Mouse (Mus musculus) hindbrain, embryonic 14.5 days (tissue): ENCODE data around the gene Cdh18. TPM values are rescaled to one million over a fixed set of nuclear protein-coding genes. Genes with fewer than 3 reads are reported as not detected.

Experiments used
- ATAC-seq: fragments of 200-750 bp; cut with Nextera tagmentation; 2 replicates; pipeline ENCODE4 v1.8.0; 2017; ENCODE audit warnings: moderate number of reproducible peaks, mild to moderate bottlenecking, moderate TSS enrichment, moderate library complexity; ENCODE audit not compliant: low FRiP score
- DNase-seq: peaks from one replicate; pipeline ENCODE4 v3.0.0-alpha.2; 2015; ENCODE audit warnings: low spot score
- H3K27ac ChIP-seq: fragments of 300-500 bp; sonication (generic); 2 replicates; pipeline ENCODE4 v1.5.1; 2014; ENCODE audit warnings: mild to moderate bottlenecking, moderate library complexity
- H3K27me3 ChIP-seq: fragments of 300-500 bp; sonication (generic); 2 replicates; pipeline ENCODE4 v1.6.1; 2014; ENCODE audit warnings: mild to moderate bottlenecking, low read length, mixed read lengths; ENCODE audit not compliant: control insufficient read depth, insufficient read depth
- H3K36me3 ChIP-seq: fragments of 300-500 bp; sonication (generic); replicated peaks from 2 replicates; pipeline ENCODE4 v1.6.1; 2014; ENCODE audit not compliant: control insufficient read depth, insufficient read depth
- H3K4me1 ChIP-seq: fragments of 300-500 bp; sonication (generic); replicated peaks from 2 replicates; pipeline ENCODE4 v1.6.1; 2014; ENCODE audit warnings: antibody characterized with exemption, low read length, mixed read lengths; ENCODE audit not compliant: control insufficient read depth, insufficient read depth
- H3K4me2 ChIP-seq: fragments of 300-500 bp; sonication (generic); replicated peaks from 2 replicates; pipeline ENCODE4 v1.6.1; 2014; ENCODE audit warnings: mild to moderate bottlenecking, moderate library complexity
- H3K4me3 ChIP-seq: fragments of 300-500 bp; sonication (generic); replicated peaks from 2 replicates; pipeline ENCODE4 v1.5.1; 2014; ENCODE audit warnings: mild to moderate bottlenecking, low read length
- H3K9ac ChIP-seq: fragments of 300-500 bp; sonication (generic); 2 replicates; pipeline ENCODE4 v1.6.1; 2014
- H3K9me3 ChIP-seq: fragments of 300-500 bp; sonication (generic); 2 replicates; pipeline ENCODE4 v1.6.1; 2016; ENCODE audit warnings: low read length; ENCODE audit not compliant: control insufficient read depth
- WGBS: fragments of 180-500 bp; shearing (Covaris S2); extraction: QIAGEN DNeasy Blood & Tissue Kit; methylation state at CpG from one replicate; pipeline ENCODE4 v1.1.7; 2014; 5-methylcytosine and 5-hydroxymethylcytosine counted together
- polyA plus RNA-seq: library from polyadenylated mRNA; unstranded; fragments of >200 nt; fragmentation: Nextera tagmentation; extraction: Ambion mirVana; gene quantifications from 2 replicates; pipeline ENCODE4 v1.2.1, GENCODE M21; 2014

Cdh18 gene
- 10.6 and 11.4 TPM in 2 replicates for polyA plus RNA-seq

DNA sequence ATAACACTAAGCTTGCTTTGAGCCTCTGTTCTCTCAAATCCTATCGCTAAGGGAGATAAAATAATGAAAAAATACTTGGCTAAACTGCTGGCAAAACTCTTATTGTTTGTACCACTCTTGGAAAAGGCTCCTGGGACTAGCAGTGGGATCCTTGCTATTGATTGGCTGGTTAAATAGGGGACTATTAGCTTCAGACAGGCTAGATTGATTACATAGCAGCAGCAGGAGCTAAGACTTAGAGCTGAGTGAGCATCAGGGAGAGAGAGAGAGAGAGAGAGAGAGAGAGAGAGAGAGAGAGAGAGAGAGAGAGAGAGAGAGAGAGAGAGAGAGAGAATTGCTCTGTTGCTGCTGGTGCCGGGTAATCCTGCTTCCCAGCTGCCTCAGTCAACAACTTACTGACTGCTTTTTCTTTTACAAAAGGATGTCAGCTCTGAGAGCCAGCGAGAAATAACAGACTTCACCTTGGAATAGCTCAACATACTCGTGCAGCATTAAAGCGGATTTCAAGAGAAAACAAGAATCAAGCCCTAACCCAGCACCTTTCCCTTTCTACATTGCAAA is at the start of gene Cdh18:
Gene Cdh18 (plus strand): TSS at position 312 of the 561 bp plus-strand sequence.
- no peak within 1 kb of the TSS for H3K27ac ChIP-seq
- peak within 1 kb of the TSS; percentile 24; the same call in 1 of the 2 replicates for H3K9ac ChIP-seq
- no peaks in the 10 kb centered on the region for H3K9me3 ChIP-seq
- H3K27me3 ChIP-seq = no peaks in the 10 kb centered on the region
- peak within 1 kb of the TSS; percentile 10 for H3K4me3 ChIP-seq
- peak within 1 kb of the TSS; percentile 19 for H3K4me2 ChIP-seq
- whole genome bisulfite sequencing = 48% methylated on average over 5 of the region's 5 CpGs
- H3K36me3 ChIP-seq = no peaks in the 10 kb centered on the region
- no peak for ATAC-seq
- no peak for DNase-seq
- H3K4me1 ChIP-seq = no peaks in the 10 kb centered on the region

GRCm38 (mm10) chr15:22511271-22511670 is 37.6 kb upstream of the Cdh18 start:
- Histone ChIP-seq H3K9ac (no peak overlapping the region), H3K9me3 (no peaks in the 10 kb centered on the region), H3K36me3 (no peaks in the 10 kb centered on the region), H3K27ac (no peak overlapping the region), H3K27me3 (no peaks in the 10 kb centered on the region), H3K4me3 (no peak overlapping the region), H3K4me2 (no peak overlapping the region), H3K4me1 (no peaks in the 10 kb centered on the region)
- DNase-seq = no peak
- no peak for ATAC-seq

DNA sequence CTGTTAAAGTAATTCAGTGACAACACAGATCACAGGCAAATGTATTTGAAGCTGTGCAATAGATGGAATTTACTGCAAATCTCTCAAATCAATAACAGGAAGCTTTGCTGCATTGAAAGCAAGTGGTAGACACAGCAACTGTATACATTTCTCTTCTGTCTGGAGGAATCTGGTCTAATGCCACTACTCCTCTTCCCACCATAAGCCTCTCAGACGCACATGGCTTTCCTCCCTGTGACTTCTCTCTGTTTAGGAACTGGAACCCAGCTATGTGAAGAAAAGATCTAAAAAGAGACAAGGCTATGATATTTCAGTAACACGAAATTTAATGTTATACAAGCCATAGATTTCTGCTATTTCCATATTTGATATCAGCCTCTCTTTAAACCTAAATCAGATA is 13.0 kb upstream of the Cdh18 start:
- WGBS = 68% methylated on average over 2 of the region's 2 CpGs
- H3K9me3 ChIP-seq = no peaks in the 10 kb centered on the region
- H3K4me2 ChIP-seq = no peak overlapping the region
- DNase-seq = no peak
- no peak overlapping the region for H3K4me3 ChIP-seq
- no peaks in the 10 kb centered on the region for H3K27me3 ChIP-seq
- H3K9ac ChIP-seq = no peak overlapping the region
- no peak overlapping the region for H3K27ac ChIP-seq
- no peaks in the 10 kb centered on the region for H3K36me3 ChIP-seq
- H3K4me1 ChIP-seq = no peaks in the 10 kb centered on the region
- no peak for ATAC-seq

GRCm38 (mm10) chr15:22577974-22578616 is 29.3 kb downstream of the Cdh18 start:
- whole genome bisulfite sequencing = 7% methylated on average over 4 of the region's 4 CpGs
- ATAC-seq (no peak), DNase-seq (no peak)
- Histone ChIP-seq H3K4me3 (no peak overlapping the region), H3K4me1 (no peaks in the 10 kb centered on the region), H3K4me2 (no peak overlapping the region), H3K9me3 (peaks cover 4% of the 10 kb centered on the region; the same call in 1 of the 2 replicates), H3K9ac (no peak overlapping the region), H3K27ac (no peak overlapping the region), H3K27me3 (no peaks in the 10 kb centered on the region), H3K36me3 (no peaks in the 10 kb centered on the region)

DNA sequence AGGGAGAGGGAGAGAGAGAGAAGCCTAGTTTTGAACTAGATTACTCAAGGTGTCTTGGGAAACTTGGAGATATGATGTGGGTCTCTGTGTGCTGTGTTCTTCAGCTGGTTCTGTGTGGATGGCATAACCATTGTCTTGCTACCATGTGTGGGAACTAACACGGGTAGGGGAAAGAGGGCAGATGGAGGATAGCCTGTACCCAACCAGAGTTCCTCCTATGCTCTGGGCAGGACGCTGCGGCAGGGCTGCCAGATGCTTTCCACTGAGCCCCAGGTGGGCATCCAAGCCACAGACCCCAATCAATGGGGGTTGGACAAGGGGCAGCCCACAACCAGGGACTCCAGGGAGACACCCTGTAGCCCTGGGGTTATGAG is 29.8 kb downstream of the Cdh18 start:
- Histone ChIP-seq H3K4me3 (no peak overlapping the region), H3K9me3 (peaks cover 4% of the 10 kb centered on the region; the same call in 1 of the 2 replicates), H3K4me1 (no peaks in the 10 kb centered on the region), H3K27me3 (no peaks in the 10 kb centered on the region), H3K27ac (no peak overlapping the region), H3K36me3 (no peaks in the 10 kb centered on the region), H3K9ac (no peak overlapping the region), H3K4me2 (no peak overlapping the region)
- 21% methylated on average over 3 of the region's 3 CpGs for WGBS
- ATAC-seq (no peak), DNase-seq (no peak)

DNA sequence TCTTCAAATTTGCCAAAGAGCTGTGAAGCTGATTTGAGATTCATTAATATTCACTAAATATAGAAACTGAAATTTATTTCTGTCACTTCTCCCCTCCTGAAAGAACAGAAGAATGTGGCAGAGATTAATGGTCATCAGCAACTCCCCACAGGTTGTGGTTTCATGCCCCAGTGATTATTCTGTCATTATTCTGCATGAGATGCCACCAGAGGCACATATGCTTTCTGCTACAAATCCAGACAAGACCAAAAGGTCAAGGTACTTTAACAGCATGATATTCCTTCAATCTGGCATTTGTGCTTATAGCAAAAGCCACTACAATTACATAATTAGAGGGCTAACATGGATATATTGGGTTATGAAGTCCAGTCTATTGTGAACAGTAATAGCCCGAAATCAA is 35.8 kb downstream of the Cdh18 start:
- no peaks in the 10 kb centered on the region for H3K9me3 ChIP-seq
- H3K4me1 ChIP-seq = no peaks in the 10 kb centered on the region
- no peaks in the 10 kb centered on the region for H3K36me3 ChIP-seq
- WGBS = 61% methylated on average over 1 of the region's 1 CpGs
- DNase-seq (no peak), ATAC-seq (no peak)
- no peak overlapping the region for H3K4me2 ChIP-seq
- no peak overlapping the region for H3K4me3 ChIP-seq
- H3K27me3 ChIP-seq = no peaks in the 10 kb centered on the region
- H3K9ac ChIP-seq = no peak overlapping the region
- no peak overlapping the region for H3K27ac ChIP-seq

DNA sequence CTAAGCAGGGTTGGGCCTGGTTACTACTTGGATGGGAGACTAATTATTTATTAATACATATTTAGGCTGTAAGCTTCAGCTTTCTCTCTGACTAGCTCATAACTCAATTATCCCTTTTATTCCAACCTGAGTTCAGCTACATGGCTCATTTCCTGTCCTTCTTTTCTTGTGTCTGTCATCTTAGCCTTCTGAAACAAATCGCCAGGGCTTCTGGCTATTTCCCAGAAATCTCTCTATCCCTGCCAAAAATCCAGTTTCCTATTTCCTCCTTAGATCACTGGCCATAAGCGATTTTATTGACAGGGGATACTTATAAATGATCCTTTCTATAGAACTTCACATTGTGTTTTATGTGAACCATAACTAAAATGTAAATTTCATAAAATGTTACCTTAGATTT is 167.6 kb downstream of the Cdh18 start:
- WGBS = 81% methylated on average over 2 of the region's 2 CpGs
- no peak for ATAC-seq
- Histone ChIP-seq H3K4me1 (no peaks in the 10 kb centered on the region), H3K9ac (no peak overlapping the region), H3K27me3 (no peaks in the 10 kb centered on the region), H3K27ac (no peak overlapping the region), H3K36me3 (no peaks in the 10 kb centered on the region), H3K4me2 (no peak overlapping the region), H3K4me3 (no peak overlapping the region), H3K9me3 (no peaks in the 10 kb centered on the region)
- no peak for DNase-seq

- no peak overlapping the region for H3K9ac ChIP-seq
- no peak overlapping the region for H3K27ac ChIP-seq
- no peak overlapping the region for H3K4me3 ChIP-seq
- no peaks in the 10 kb centered on the region for H3K9me3 ChIP-seq
- no peaks in the 10 kb centered on the region for H3K27me3 ChIP-seq
- ATAC-seq (0 out of 2 replicates have a peak, but pooled peaks have one; percentile 40), DNase-seq (no peak)
- no peak overlapping the region for H3K4me2 ChIP-seq
- H3K4me1 ChIP-seq = no peaks in the 10 kb centered on the region
- 54% methylated on average over 3 of the region's 3 CpGs for WGBS
- H3K36me3 ChIP-seq = no peaks in the 10 kb centered on the region
Observed at GRCm38 (mm10) chr15:22717681-22718080, 168.9 kb downstream of the Cdh18 start.

GRCm38 (mm10) chr15:22726574-22726973 is 177.8 kb downstream of the Cdh18 start:
- H3K27me3 ChIP-seq = no peaks in the 10 kb centered on the region
- 68% methylated on average over 1 of the region's 1 CpGs for WGBS
- ATAC-seq (no peak), DNase-seq (no peak)
- H3K27ac ChIP-seq = no peak overlapping the region
- H3K9ac ChIP-seq = no peak overlapping the region
- peaks cover 10% of the 10 kb centered on the region for H3K9me3 ChIP-seq
- H3K4me2 ChIP-seq = no peak overlapping the region
- H3K4me3 ChIP-seq = no peak overlapping the region
- H3K36me3 ChIP-seq = no peaks in the 10 kb centered on the region
- H3K4me1 ChIP-seq = no peaks in the 10 kb centered on the region

- no peak for DNase-seq
- Histone ChIP-seq H3K27ac (no peak overlapping the region), H3K4me3 (no peak overlapping the region), H3K36me3 (no peaks in the 10 kb centered on the region), H3K9ac (no peak overlapping the region), H3K27me3 (no peaks in the 10 kb centered on the region), H3K9me3 (no peaks in the 10 kb centered on the region), H3K4me2 (no peak overlapping the region), H3K4me1 (no peaks in the 10 kb centered on the region)
- ATAC-seq = no peak
Observed at GRCm38 (mm10) chr15:22733039-22733438, 184.2 kb downstream of the Cdh18 start.
